Mouse (Mus musculus) kidney, adult 8-10 months (tissue): ENCODE measurements around the gene Cit.

Experiments used
- DNase-seq, 2 experiments: peaks; one replicate each; pipeline ENCODE4 v3.0.0; 2022

The Cit gene

GRCm38 (mm10) chr5:115977266-115977665 lies 132.2 kb downstream of the Cit start:
- DNase-seq, result peak; percentile 7

- peak; percentile 49 to 67 for DNase-seq
Observed at GRCm38 (mm10) chr5:115977757-115978156, 132.7 kb downstream of the Cit start.

GRCm38 (mm10) chr5:115978255-115978654 lies 133.2 kb downstream of the Cit start:
- no peak for DNase-seq

- DNase-seq, result peak in 1 of 2 experiments; percentile 29
Observed at GRCm38 (mm10) chr5:115979134-115979696, 134.1 kb downstream of the Cit start.

GRCm38 (mm10) chr5:115980537-115980936 lies 135.5 kb downstream of the Cit start:
- peak in 1 of 2 experiments; percentile 18 for DNase-seq

- DNase-seq, result peak; percentile 50 to 79
Observed at GRCm38 (mm10) chr5:115982671-115983373, 137.7 kb downstream of the Cit start.

- DNase-seq, result no peak
Observed at GRCm38 (mm10) chr5:115984392-115984791, 139.3 kb downstream of the Cit start.

- DNase-seq, result no peak
Observed at GRCm38 (mm10) chr5:115985101-115985500, 140.0 kb downstream of the Cit start.

- DNase-seq, result no peak
Observed at GRCm38 (mm10) chr5:115987284-115987683, 142.2 kb downstream of the Cit start.

GRCm38 (mm10) chr5:115991717-115992116 lies 146.6 kb downstream of the Cit start:
- no peak for DNase-seq

- no peak for DNase-seq
Observed at GRCm38 (mm10) chr5:115994101-115994500, 149.0 kb downstream of the Cit start.

- DNase-seq, result no peak
Observed at GRCm38 (mm10) chr5:115997376-115997775, 152.3 kb downstream of the Cit start.

- DNase-seq, result no peak
Observed at GRCm38 (mm10) chr5:116003154-116003553, 158.1 kb downstream of the Cit start.

GRCm38 (mm10) chr5:116003825-116004224 lies 158.7 kb downstream of the Cit start:
- DNase-seq, result no peak

- DNase-seq, result no peak
Observed at GRCm38 (mm10) chr5:116004271-116004670, 159.2 kb downstream of the Cit start.

- DNase-seq, result peak in 1 of 2 experiments; percentile 55
Observed at GRCm38 (mm10) chr5:116006324-116007099, 161.4 kb downstream of the Cit start.

- DNase-seq, result no peak
Observed at GRCm38 (mm10) chr5:116007723-116008122, 162.6 kb downstream of the Cit start.

GRCm38 (mm10) chr5:116009091-116009851 lies 164.2 kb downstream of the Cit start:
- DNase-seq, result no peak

- no peak for DNase-seq
Observed at GRCm38 (mm10) chr5:116009884-116010627, 165.0 kb downstream of the Cit start.

GRCm38 (mm10) chr5:116011700-116012099 lies 166.6 kb downstream of the Cit start:
- no peak for DNase-seq

GRCm38 (mm10) chr5:116012503-116012902 lies 167.4 kb downstream of the Cit start:
- no peak for DNase-seq

GRCm38 (mm10) chr5:116013821-116014220 lies 168.7 kb downstream of the Cit start:
- DNase-seq, result no peak
